In the genomic region with DNA sequence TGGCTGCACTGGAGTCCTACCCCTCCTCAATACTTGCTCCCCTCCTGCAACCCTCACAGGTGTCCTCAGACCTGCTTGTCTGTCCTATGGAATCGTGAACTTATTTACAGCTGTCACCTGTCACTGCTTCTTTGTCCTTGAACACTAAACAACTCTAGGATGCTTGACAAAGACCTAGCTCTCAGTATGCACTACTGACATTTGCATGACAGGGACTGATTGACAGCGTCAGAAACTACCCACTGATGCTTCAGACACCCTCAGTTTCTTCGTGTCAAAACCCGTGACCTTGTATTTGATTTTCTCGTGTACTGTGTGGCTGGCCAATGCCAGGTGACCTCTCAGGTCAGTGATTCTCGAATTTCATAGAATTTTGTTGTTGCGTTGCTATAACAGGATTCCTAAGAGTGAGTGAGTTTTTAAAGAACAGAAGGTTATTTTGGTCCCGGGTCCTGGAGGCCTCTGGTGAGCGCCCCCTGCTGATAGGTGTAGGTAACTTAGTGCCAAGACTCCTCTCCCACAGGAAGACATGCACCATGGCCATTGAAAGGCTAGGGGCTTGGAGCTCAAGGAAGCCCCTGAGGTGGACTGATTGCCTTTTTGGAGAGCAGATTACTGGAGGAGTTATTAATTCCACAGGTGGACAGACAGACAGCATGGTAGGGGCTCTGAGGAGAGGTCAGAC, we compare ENCODE assay signal across 10 mouse cellular contexts. TPM values are rescaled to one million over a fixed set of nuclear protein-coding genes. Genes with fewer than 3 reads are reported as not detected.
DNase-seq lines count a peak whose midpoint lies in the region; ATAC-seq and TF ChIP-seq lines count a peak whose summit lies in the region.
"Had no signal": no experiment of that assay in that cellular context is flagged by ENCODE, and none has a peak within 500 bp of the region (broad histone marks: within the 10 kb centered on the region; RNA-seq: fewer than 3 reads in every experiment).

No protein-coding gene starts in this region.

- no peak for ATAC-seq in midbrain, postnatal 0 days (ENCODE audit: low FRiP score)
- ATAC-seq in midbrain, embryonic 13.5 days, result no peak
- ATAC-seq in midbrain, embryonic 16.5 days, result no peak

- H3K27ac ChIP-seq in midbrain, postnatal 0 days (ENCODE audit: low read depth, low read length), result no peak overlapping the region
- H3K27ac ChIP-seq in midbrain, embryonic 13.5 days, result no peak overlapping the region
- H3K27ac ChIP-seq in midbrain, embryonic 16.5 days (ENCODE audit: low read length), result no peak overlapping the region
- H3K27ac ChIP-seq: lung, embryonic 15.5 days had no signal

- H3K27me3 ChIP-seq in midbrain, postnatal 0 days (ENCODE audit: insufficient read depth, low read length), result no peaks in the 10 kb centered on the region
- H3K27me3 ChIP-seq in midbrain, embryonic 13.5 days, result peaks cover 20% of the 10 kb centered on the region; the same call in 1 of the 2 replicates
- H3K27me3 ChIP-seq in midbrain, embryonic 16.5 days (ENCODE audit: control insufficient read depth, insufficient read depth, low read depth, low read length), result no peaks in the 10 kb centered on the region
- H3K27me3 ChIP-seq: lung, embryonic 15.5 days had no signal

- H3K36me3 ChIP-seq in midbrain, postnatal 0 days (ENCODE audit: insufficient read depth, low read length), result no peaks in the 10 kb centered on the region
- H3K36me3 ChIP-seq in midbrain, embryonic 13.5 days, result no peaks in the 10 kb centered on the region
- H3K36me3 ChIP-seq in midbrain, embryonic 16.5 days (ENCODE audit: control insufficient read depth, insufficient read depth, low read length), result no peaks in the 10 kb centered on the region
- H3K36me3 ChIP-seq: lung, embryonic 15.5 days had no signal

- TF ChIP-seq CTCF in midbrain, postnatal 0 days (IDR thresholded peaks at IDR 0.05), result peak; percentile 39

- no peak overlapping the region for H3K9ac ChIP-seq in midbrain, postnatal 0 days (replicated peaks; ENCODE audit: low read length, poor library complexity, severe bottlenecking)
- H3K9ac ChIP-seq in midbrain, embryonic 13.5 days (replicated peaks), result no peak overlapping the region
- no peak overlapping the region for H3K9ac ChIP-seq in midbrain, embryonic 16.5 days (ENCODE audit: low read depth, low read length)
- H3K9ac ChIP-seq: lung, embryonic 15.5 days had no signal

- no peak overlapping the region for H3K4me2 ChIP-seq in midbrain, postnatal 0 days (ENCODE audit: low read depth, low read length, poor library complexity, severe bottlenecking)
- no peak overlapping the region for H3K4me2 ChIP-seq in midbrain, embryonic 13.5 days (replicated peaks)
- H3K4me2 ChIP-seq in midbrain, embryonic 16.5 days (ENCODE audit: low read length), result no peak overlapping the region
- H3K4me2 ChIP-seq: lung, embryonic 15.5 days had no signal

- no peaks in the 10 kb centered on the region for H3K4me1 ChIP-seq in midbrain, postnatal 0 days (ENCODE audit: insufficient read depth, low read length)
- H3K4me1 ChIP-seq in midbrain, embryonic 13.5 days (replicated peaks), result peaks cover 15% of the 10 kb centered on the region
- peaks cover 4% of the 10 kb centered on the region; the same call in 1 of the 2 replicates for H3K4me1 ChIP-seq in midbrain, embryonic 16.5 days (ENCODE audit: control insufficient read depth, insufficient read depth, low read length)

- no peak overlapping the region for H3K4me3 ChIP-seq in midbrain, postnatal 0 days (ENCODE audit: low read depth, low read length)
- H3K4me3 ChIP-seq in midbrain, embryonic 13.5 days (replicated peaks), result no peak overlapping the region
- H3K4me3 ChIP-seq in midbrain, embryonic 16.5 days (ENCODE audit: low read depth, low read length), result no peak overlapping the region
- H3K4me3 ChIP-seq: lung, embryonic 15.5 days had no signal

- intact Hi-C loops in left cerebral cortex, postnatal 14 days (cut with DNase I), result loop anchor here (2.0 to 5.0 kb wide), 2 partner anchors 187 to 307 kb away; no protein-coding TSS in a partner anchor

- DNase-seq in gastrocnemius, postnatal 10 days, result peak; percentile 28
- no peak for DNase-seq in gastrocnemius, adult 8-10 months (ENCODE audit: low spot score in 2 of 2)
- DNase-seq in midbrain, postnatal 0 days (ENCODE audit: low spot score), result no peak
- peak; percentile 65 for DNase-seq in induced T-regulatory cell, adult 2 months (ENCODE audit: low read depth)
- DNase-seq in thymus, postnatal 14 days, result peak; percentile 54
- DNase-seq in left cerebral cortex, postnatal 14 days (ENCODE audit: low spot score in 2 of 2), result no peak

- WGBS in midbrain, postnatal 0 days, result 77% methylated on average over 9 of the region's 9 CpGs
- WGBS in midbrain, embryonic 13.5 days, result 79% methylated on average over 9 of the region's 9 CpGs
- WGBS in midbrain, embryonic 16.5 days, result 75% methylated on average over 9 of the region's 9 CpGs

- no peaks in the 10 kb centered on the region for H3K9me3 ChIP-seq in midbrain, postnatal 0 days (ENCODE audit: low read length)
- H3K9me3 ChIP-seq in midbrain, embryonic 13.5 days, result peaks cover 6% of the 10 kb centered on the region; the same call in 1 of the 2 replicates
- no peaks in the 10 kb centered on the region for H3K9me3 ChIP-seq in midbrain, embryonic 16.5 days (replicated peaks; ENCODE audit: control insufficient read depth, low read length, poor library complexity, severe bottlenecking)
- H3K9me3 ChIP-seq: lung, embryonic 15.5 days had no signal

RNA-seq across cellular contexts. Expression of a gene that starts 8.1 kb away (rescaled TPM):
- total RNA-seq in gastrocnemius, postnatal 10 days (2021), result not detected
- not detected for total RNA-seq in gastrocnemius, adult 8-10 months (2022)
- 49.1 and 51.1 TPM in 2 replicates for total RNA-seq in midbrain, postnatal 0 days (2014; rRNA removed)
- polyA plus RNA-seq in midbrain, postnatal 0 days (2015; fragmentation: Nextera tagmentation; extraction: Ambion mirVana), result 54.8 and 58.4 TPM in 2 replicates
- polyA plus RNA-seq in midbrain, embryonic 13.5 days (2015; fragmentation: Nextera tagmentation; extraction: Ambion mirVana), result 18.1 and 20.7 TPM in 2 replicates
- total RNA-seq in left cerebral cortex, postnatal 14 days (2021), result 10 to 100 TPM; 50.7 to 52.5 TPM
- polyA plus RNA-seq in midbrain, embryonic 16.5 days (2015; fragmentation: Nextera tagmentation; extraction: Ambion mirVana), result 39.7 and 44.7 TPM in 2 replicates
- total RNA-seq: gastrocnemius, adult 18-20 months had no signal

Comparison
In these comparisons a context has a peak if more than half of its experiments do, and no peak if none do; other contexts are left out.
1. DNase-seq: peak in gastrocnemius, postnatal 10 days (single experiment), induced T-regulatory cell, adult 2 months (single experiment) and thymus, postnatal 14 days (single experiment); none in gastrocnemius, adult 8-10 months (0 of 2), midbrain, postnatal 0 days (single experiment) and left cerebral cortex, postnatal 14 days (0 of 2).
2. RNA of a gene that starts 8.1 kb away (total RNA-seq): 50.7 to 52.5 TPM in left cerebral cortex, postnatal 14 days and 49.1 to 51.1 TPM in midbrain, postnatal 0 days; not detected in gastrocnemius, postnatal 10 days and not detected in gastrocnemius, adult 8-10 months; every median in the first group is over 10 times any median in the second.